Mouse (Mus musculus): ENCODE data around the gene Skap1. TPM values are rescaled to one million over a fixed set of nuclear protein-coding genes. Genes with fewer than 3 reads are reported as not detected.
A peak's percentile ranks its signal among the peaks of the same experiment; 100 is the strongest.

The Skap1 gene
- polyA plus RNA-seq, 1 experiment from 2014 or later = 4.1 TPM

DNA sequence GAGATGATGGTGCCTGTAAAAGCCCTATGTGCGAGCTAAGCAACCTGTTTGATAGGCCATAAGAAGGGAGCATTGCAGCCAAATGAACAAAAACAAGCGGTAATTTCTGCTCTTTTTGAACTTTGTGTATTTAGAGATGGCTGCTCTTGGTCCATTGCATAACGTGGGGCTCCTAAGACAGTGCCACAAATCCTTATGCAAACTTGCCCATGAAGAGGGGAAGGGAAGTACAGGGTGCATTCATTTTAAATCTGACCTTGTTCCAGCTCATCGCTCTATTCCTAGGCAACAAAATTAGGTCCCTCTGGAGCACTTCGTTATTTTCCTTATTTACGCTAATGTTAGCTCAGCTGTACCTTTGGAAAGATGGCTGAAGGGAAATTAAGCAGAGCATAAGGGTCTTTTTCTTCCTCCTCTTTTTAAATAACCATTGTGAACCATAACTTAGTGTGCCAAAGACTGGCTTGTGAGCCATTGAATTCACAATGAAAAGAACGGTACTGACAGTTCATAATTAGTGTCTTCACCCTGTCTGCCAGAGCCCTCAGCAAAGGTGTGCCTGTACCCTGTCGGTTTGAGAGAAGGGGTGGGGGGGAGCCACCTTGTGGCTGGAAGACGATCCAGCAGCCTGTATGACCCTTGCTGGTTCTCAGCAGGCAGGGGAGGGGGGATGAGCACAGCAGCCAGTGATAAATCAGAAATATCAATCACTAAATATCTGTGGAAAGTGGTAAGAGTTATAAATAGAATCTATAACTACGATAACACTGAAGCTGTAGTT is 117.4 kb downstream of the Skap1 start:
- H3K4me1 ChIP-seq = peaks cover 34% of the 10 kb centered on the region
- no peak overlapping the region for H3K4me2 ChIP-seq
- no peaks in the 10 kb centered on the region for H3K36me3 ChIP-seq (replicated peaks)
- ATAC-seq (ENCODE audit: low FRiP score) = 0 out of 2 replicates have a peak, but pooled peaks have one; percentile 41
- no peak overlapping the region for H3K9ac ChIP-seq
- WGBS = 49% methylated on average over 10 of the region's 10 CpGs
- H3K9me3 ChIP-seq = no peaks in the 10 kb centered on the region
- H3K27ac ChIP-seq = no peak overlapping the region
- H3K27me3 ChIP-seq = peaks cover 4% of the 10 kb centered on the region; the same call in 1 of the 2 replicates
- H3K4me3 ChIP-seq (replicated peaks) = no peak overlapping the region

DNA sequence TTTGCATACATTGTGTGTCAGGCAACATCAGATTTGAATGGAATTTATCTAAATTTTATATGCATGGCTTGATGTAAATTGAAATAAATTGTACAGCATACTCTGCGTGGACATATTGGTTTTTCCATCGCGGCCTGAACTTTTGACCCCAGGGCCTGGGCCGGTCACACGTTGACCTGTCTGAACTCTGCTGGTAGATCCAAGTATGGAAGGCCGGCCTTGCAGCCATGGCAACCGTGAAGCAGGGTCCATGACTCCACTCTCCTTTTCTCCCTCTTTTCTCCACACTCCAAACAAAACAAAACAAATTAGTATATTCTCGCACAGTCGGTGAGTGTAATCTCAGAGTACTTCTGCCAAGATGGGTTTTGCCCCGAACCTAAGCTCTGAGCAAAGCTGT is 118.2 kb downstream of the Skap1 start:
- peaks cover 4% of the 10 kb centered on the region; the same call in 1 of the 2 replicates for H3K27me3 ChIP-seq
- H3K4me2 ChIP-seq = no peak overlapping the region
- no peaks in the 10 kb centered on the region for H3K36me3 ChIP-seq (replicated peaks)
- no peak overlapping the region for H3K9ac ChIP-seq
- 17% methylated on average over 10 of the region's 10 CpGs for WGBS
- no peaks in the 10 kb centered on the region for H3K9me3 ChIP-seq
- H3K4me1 ChIP-seq = peaks cover 29% of the 10 kb centered on the region
- H3K4me3 ChIP-seq (replicated peaks) = no peak overlapping the region
- no peak for ATAC-seq (ENCODE audit: low FRiP score)
- no peak overlapping the region for H3K27ac ChIP-seq

DNA sequence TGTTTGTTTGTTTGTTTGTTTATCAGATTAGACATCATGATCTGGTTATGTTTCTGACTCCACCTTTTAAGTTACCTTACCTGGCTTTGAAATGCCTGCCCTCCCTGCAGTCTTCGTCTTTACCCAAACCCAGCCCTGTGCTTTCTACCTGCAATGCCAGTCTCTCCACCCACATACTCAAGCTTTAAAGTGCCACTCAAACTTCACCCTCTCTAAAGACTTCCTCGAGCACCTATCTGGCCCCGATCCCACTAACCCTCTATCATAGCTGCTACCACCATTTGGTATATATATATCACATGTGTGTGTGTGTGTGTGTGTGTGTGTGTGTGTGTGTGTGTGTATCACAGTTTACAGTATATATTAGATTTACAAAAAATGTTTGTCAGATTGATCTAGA is 125.4 kb downstream of the Skap1 start:
- no peak overlapping the region for H3K27ac ChIP-seq
- no peaks in the 10 kb centered on the region for H3K9me3 ChIP-seq
- H3K4me1 ChIP-seq = no peaks in the 10 kb centered on the region
- WGBS = 77% methylated on average over 3 of the region's 3 CpGs
- H3K4me3 ChIP-seq (replicated peaks) = no peak overlapping the region
- H3K36me3 ChIP-seq (replicated peaks) = no peaks in the 10 kb centered on the region
- H3K4me2 ChIP-seq = no peak overlapping the region
- ATAC-seq (ENCODE audit: low FRiP score) = no peak
- H3K27me3 ChIP-seq = 0 out of 2 replicates have a peak, but pooled peaks cover 2% of the 10 kb centered on the region
- H3K9ac ChIP-seq = no peak overlapping the region

DNA sequence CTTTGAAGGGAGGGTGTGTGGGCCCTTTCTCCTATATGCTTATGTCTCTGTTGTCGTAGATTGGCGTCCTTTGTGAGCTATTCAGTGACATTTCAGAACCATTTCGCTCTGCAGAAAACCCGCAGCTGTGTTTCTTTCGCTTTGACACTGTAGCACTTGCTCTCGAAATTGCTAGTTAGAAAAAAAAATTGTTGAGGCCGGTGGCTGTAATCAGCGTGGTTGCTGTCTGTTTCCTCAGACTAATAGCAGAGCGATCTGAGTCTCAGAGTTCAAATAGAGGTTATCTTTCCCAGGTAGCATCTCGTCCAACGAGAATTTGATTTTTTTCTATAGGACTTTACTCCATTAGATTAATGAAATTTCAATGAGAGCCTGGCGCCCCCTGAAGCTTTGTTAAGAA is 131.5 kb downstream of the Skap1 start:
- H3K4me1 ChIP-seq = peaks cover 14% of the 10 kb centered on the region
- ATAC-seq (ENCODE audit: low FRiP score) = no peak
- H3K4me2 ChIP-seq = peak overlapping the region; percentile 43
- H3K27me3 ChIP-seq = 0 out of 2 replicates have a peak, but pooled peaks cover 2% of the 10 kb centered on the region
- 0 out of 2 replicates have a peak overlapping the region, but pooled peaks have one; percentile 18 for H3K9ac ChIP-seq
- no peaks in the 10 kb centered on the region for H3K36me3 ChIP-seq (replicated peaks)
- peak overlapping the region; percentile 27 for H3K27ac ChIP-seq
- H3K4me3 ChIP-seq (replicated peaks) = no peak overlapping the region
- no peaks in the 10 kb centered on the region for H3K9me3 ChIP-seq
- WGBS = 26% methylated on average over 12 of the region's 12 CpGs

DNA sequence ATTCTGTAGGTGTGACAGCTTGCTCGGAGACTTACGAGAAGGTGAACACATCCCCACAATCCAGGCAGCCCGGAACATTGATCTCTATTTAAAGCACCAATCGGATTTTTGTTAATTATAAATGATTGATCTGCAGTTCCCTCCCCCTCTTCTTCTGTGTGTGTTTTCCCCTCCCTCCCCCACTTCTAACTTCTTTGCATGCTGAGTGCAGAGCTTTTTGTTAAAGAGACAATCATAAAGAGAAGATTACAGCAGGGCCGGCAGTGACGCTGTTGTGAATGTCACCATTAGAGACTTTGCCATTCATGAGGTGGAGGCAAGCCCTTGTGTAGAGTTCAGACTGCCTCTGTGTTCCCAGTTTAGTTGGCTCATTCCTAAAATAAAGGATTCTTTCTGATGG is 131.9 kb downstream of the Skap1 start:
- Histone ChIP-seq H3K9ac (peak overlapping the region; percentile 18; the same call in 1 of the 2 replicates), H3K4me1 (peaks cover 14% of the 10 kb centered on the region), H3K4me3 (replicated peaks) (no peak overlapping the region), H3K36me3 (replicated peaks) (no peaks in the 10 kb centered on the region), H3K4me2 (peak overlapping the region; percentile 43), H3K9me3 (no peaks in the 10 kb centered on the region), H3K27ac (peak overlapping the region; percentile 27), H3K27me3 (0 out of 2 replicates have a peak, but pooled peaks cover 2% of the 10 kb centered on the region)
- ATAC-seq (ENCODE audit: low FRiP score) = no peak
- 5% methylated on average over 6 of the region's 6 CpGs for WGBS

DNA sequence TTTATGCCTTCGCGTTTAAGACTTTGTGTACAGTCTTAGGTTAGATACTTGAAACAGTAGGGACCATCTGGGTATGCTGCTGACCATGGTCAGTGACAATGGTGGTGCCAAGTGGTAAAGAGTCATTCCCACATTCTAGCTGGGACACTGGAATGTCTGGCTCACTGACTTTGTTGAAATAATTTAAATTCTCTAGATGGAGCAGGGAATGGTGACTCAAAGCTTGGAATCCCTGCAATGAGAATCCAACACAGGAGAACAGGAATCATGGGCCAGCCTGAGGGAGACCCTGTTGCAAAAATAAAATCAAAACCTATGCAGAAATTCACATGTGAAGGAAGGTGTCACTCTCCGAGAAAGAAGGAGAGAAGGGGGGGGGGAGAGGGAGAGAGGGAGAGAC is 138.4 kb downstream of the Skap1 start:
- H3K4me1 ChIP-seq = no peaks in the 10 kb centered on the region; the same call in 1 of the 2 replicates
- no peak overlapping the region for H3K9ac ChIP-seq
- H3K27me3 ChIP-seq = no peaks in the 10 kb centered on the region
- H3K4me3 ChIP-seq (replicated peaks) = no peak overlapping the region
- H3K36me3 ChIP-seq (replicated peaks) = no peaks in the 10 kb centered on the region
- ATAC-seq (ENCODE audit: low FRiP score) = no peak
- H3K4me2 ChIP-seq = no peak overlapping the region
- WGBS = 72% methylated on average over 3 of the region's 3 CpGs
- H3K9me3 ChIP-seq = no peaks in the 10 kb centered on the region
- H3K27ac ChIP-seq = no peak overlapping the region

DNA sequence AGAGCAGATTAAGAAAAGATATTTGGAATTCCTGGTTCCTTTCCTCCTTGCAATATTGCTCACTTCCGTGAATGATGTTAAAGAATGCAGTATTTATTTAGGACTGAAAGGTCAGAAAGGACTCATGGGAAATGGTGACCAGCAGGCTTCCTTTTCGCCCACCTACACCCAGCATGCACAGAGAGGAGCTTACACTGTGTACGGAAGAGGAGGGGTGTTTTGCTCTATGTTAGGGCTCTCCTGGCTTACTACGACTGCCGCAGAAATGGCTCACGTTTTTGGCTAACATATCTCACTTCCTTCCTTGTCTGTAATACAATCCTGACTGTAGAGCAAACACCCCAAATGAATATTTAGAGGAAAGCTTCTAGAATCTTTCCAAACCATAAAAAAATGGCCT is 139.9 kb downstream of the Skap1 start:
- no peak overlapping the region for H3K27ac ChIP-seq
- ATAC-seq (ENCODE audit: low FRiP score) = no peak
- no peak overlapping the region for H3K4me3 ChIP-seq (replicated peaks)
- no peaks in the 10 kb centered on the region for H3K27me3 ChIP-seq
- H3K9ac ChIP-seq = no peak overlapping the region
- no peak overlapping the region for H3K4me2 ChIP-seq
- no peaks in the 10 kb centered on the region for H3K9me3 ChIP-seq
- 73% methylated on average over 6 of the region's 6 CpGs for WGBS
- no peaks in the 10 kb centered on the region for H3K36me3 ChIP-seq (replicated peaks)
- no peaks in the 10 kb centered on the region; the same call in 1 of the 2 replicates for H3K4me1 ChIP-seq

DNA sequence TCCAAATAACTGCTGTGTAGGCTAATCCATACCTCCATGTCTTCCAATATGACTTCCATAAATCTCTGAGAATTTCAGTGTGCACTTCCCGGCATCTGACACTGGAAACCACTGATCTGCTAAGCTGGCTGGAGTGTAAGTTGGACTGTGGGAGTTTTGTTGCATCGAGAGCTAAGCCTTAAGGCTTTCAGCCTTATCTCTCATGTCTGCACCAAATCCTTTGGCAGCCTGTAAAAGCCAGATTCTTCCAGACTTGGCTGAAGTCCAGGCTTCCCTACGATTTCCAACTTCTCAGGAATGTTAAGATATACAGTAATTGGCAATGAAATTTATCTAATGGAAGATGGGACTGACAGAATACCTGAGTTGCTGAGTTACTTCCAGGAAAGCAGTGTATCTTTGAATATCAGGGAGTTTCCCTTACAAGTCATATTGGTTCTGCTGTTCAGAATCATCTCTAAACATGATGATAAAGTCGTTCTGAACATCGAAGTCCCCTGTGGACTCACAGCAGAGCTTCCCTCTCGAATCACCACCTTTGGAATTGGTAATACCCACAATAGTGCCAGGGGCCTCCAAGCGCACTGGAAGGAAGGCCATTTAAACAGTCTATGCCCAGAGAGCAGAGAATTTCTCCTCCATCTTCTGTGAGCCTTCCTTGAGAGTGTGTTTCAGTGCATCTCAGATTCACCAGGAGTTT is 140.5 kb downstream of the Skap1 start:
- Histone ChIP-seq H3K36me3 (replicated peaks) (no peaks in the 10 kb centered on the region), H3K9ac (no peak overlapping the region), H3K27ac (no peak overlapping the region), H3K4me3 (replicated peaks) (no peak overlapping the region), H3K9me3 (no peaks in the 10 kb centered on the region), H3K4me2 (no peak overlapping the region), H3K4me1 (no peaks in the 10 kb centered on the region; the same call in 1 of the 2 replicates), H3K27me3 (no peaks in the 10 kb centered on the region)
- WGBS = 72% methylated on average over 7 of the region's 7 CpGs
- no peak for ATAC-seq (ENCODE audit: low FRiP score)

DNA sequence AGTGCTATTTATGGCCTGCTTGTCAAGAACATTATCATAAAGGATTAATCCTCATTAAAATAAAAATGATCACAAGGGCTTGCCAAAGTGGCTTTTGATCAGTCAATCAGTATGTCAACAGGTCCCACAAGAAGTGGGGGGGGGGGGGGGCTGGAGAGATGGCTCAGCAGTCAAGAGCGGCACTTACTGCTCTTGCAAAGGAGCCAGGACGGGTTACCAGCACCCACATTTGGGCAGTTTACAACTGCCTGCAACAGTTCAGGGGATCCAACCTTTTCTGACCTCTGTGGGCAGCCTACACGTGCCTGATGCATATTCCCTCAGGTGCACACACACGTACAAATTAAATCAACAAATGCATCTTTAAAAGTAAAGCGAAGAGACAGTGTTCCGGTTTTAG is 141.1 kb downstream of the Skap1 start:
- no peaks in the 10 kb centered on the region for H3K9me3 ChIP-seq

DNA sequence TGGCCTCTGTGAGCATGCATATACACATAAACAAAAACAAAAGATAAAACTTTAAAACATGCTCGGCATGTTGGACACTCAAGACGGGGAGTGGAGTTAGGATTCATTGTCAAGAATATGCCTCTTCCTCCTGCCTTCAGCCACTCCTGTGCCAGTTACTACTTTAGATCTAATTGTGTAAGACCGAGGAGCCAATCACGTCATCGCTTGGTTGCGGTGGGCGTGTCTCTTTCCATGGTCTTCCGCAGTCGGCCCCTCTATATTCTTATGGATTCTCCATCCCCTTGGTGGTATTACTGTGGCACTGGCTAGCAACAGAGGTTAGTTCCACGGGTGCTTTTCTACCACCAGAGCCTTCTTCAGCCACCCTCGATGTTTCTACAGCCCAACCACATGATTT is 148.2 kb downstream of the Skap1 start:
- Histone ChIP-seq H3K27ac (no peak overlapping the region), H3K9me3 (no peaks in the 10 kb centered on the region), H3K4me2 (no peak overlapping the region), H3K27me3 (no peaks in the 10 kb centered on the region), H3K36me3 (replicated peaks) (no peaks in the 10 kb centered on the region), H3K9ac (no peak overlapping the region), H3K4me3 (replicated peaks) (no peak overlapping the region), H3K4me1 (no peaks in the 10 kb centered on the region)
- 83% methylated on average over 11 of the region's 11 CpGs for whole genome bisulfite sequencing
- no peak for ATAC-seq (ENCODE audit: low FRiP score)

More for the DNA sequence above, 141.1 kb downstream of the Skap1 start:
- no peak overlapping the region for H3K9ac ChIP-seq
- no peaks in the 10 kb centered on the region; the same call in 1 of the 2 replicates for H3K4me1 ChIP-seq
- H3K4me2 ChIP-seq = no peak overlapping the region
- no peak for ATAC-seq (ENCODE audit: low FRiP score)
- H3K4me3 ChIP-seq (replicated peaks) = no peak overlapping the region
- no peaks in the 10 kb centered on the region for H3K36me3 ChIP-seq (replicated peaks)
- H3K27ac ChIP-seq = no peak overlapping the region
- H3K27me3 ChIP-seq = no peaks in the 10 kb centered on the region
- 88% methylated on average over 6 of the region's 6 CpGs for WGBS

DNA sequence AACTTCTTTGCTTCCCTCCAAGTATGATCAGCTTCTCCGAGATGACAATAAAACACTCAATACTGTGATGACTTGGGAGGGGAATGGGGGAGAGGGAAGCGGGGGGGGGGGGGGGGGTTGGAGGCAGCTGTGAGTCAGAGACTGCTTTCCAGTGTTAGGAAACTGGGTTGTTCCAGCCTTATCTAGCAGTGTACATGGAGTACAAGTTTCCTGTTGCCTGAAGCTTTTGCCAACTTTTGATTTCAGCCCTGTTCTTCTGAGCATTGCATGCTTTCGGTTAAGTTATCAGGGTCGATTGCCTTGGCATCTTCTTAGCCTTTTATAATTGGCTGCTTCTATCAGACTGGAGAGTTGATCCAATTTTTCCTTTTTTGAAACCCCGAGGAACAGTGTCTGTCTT is 152.4 kb downstream of the Skap1 start:
- ATAC-seq (ENCODE audit: low FRiP score) = no peak
- Histone ChIP-seq H3K27me3 (peaks cover 14% of the 10 kb centered on the region), H3K9me3 (no peaks in the 10 kb centered on the region), H3K4me1 (peaks cover 10% of the 10 kb centered on the region), H3K27ac (no peak overlapping the region), H3K9ac (no peak overlapping the region), H3K36me3 (replicated peaks) (no peaks in the 10 kb centered on the region), H3K4me2 (no peak overlapping the region), H3K4me3 (replicated peaks) (no peak overlapping the region)
- WGBS = 65% methylated on average over 5 of the region's 5 CpGs

DNA sequence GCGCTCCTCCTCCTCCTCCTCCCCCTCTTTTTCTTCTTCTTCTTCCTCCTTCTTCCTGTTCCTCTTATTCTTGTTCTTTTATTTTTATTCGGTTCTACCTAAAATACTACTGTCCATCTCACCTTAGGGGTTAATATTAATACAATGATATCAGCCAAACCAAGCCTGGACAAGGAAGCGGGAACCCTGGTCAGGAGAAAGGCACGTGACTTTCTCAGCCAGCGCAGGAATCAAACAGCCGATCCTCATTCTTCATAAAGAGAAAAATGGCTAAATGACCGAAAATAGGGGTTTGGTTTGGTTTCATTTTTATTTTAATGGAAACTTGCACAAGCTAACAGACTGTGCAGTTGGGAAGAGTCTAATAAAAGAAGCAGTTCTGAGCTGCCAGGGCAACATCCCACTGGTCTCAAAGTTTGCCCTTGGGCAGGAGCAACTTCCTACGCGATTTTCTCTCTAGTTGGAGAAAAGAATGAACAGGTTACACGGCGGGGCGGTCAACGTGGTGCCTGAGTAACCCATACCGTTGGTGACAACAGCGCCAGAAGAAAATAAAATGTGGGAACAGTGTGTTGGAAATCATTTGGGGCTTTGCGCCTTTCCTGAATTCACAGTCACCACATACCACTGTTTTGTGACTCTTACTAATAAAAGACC is 154.5 kb downstream of the Skap1 start:
- no peak overlapping the region for H3K9ac ChIP-seq
- H3K9me3 ChIP-seq = no peaks in the 10 kb centered on the region
- no peak for ATAC-seq (ENCODE audit: low FRiP score)
- 77% methylated on average over 16 of the region's 16 CpGs for WGBS
- no peaks in the 10 kb centered on the region for H3K36me3 ChIP-seq (replicated peaks)
- no peak overlapping the region for H3K4me3 ChIP-seq (replicated peaks)
- H3K27me3 ChIP-seq = peaks cover 24% of the 10 kb centered on the region
- no peak overlapping the region for H3K27ac ChIP-seq
- H3K4me2 ChIP-seq = no peak overlapping the region
- peaks cover 14% of the 10 kb centered on the region for H3K4me1 ChIP-seq
